Mouse (Mus musculus) MEL (cell line): ENCODE data around the gene Slc15a5. TPM values are rescaled to one million over a fixed set of nuclear protein-coding genes. Genes with fewer than 3 reads are reported as not detected.

Experiments
- DNase-seq: peaks from one replicate; pipeline ENCODE4 v3.0.0; 2011; ENCODE audit warnings: low read depth, low spot score
- H3K27ac ChIP-seq: 2 replicates; pipeline ENCODE4 v1.5.1; 2012; ENCODE audit warnings: low read depth, mild to moderate bottlenecking, control low read depth, low read length, moderate library complexity; ENCODE audit not compliant: control insufficient read depth
- H3K27me3 ChIP-seq, 2 experiments: fragments of 150-350 bp in 1 of 2; sonication (generic) in 1 of 2; 2 replicates each; pipeline ENCODE4 v1.6.1; 2012; ENCODE audit warnings: low read length in 2 of 2, mild to moderate bottlenecking in 2 of 2, improper control_type of control experiment in 1 of 2, moderate library complexity in 1 of 2; ENCODE audit not compliant: insufficient read depth in 2 of 2, control insufficient read depth in 1 of 2
- H3K36me3 ChIP-seq, 2 experiments: 2 replicates each; pipeline ENCODE4 v1.6.1; 2012 to 2014; ENCODE audit warnings: low read length in 2 of 2, improper control_type of control experiment in 1 of 2, inconsistent platforms in 1 of 2, mild to moderate bottlenecking in 1 of 2; ENCODE audit not compliant: insufficient read depth in 2 of 2, control insufficient read depth in 1 of 2
- H3K4me1 ChIP-seq, 2 experiments: fragments of 150-350 bp in 1 of 2; sonication (generic) in 1 of 2; 2 replicates each; pipeline ENCODE4 v1.6.1; 2012; ENCODE audit warnings: low read length in 2 of 2, improper control_type of control experiment in 1 of 2, mild to moderate bottlenecking in 1 of 2; ENCODE audit not compliant: insufficient read depth in 2 of 2, control insufficient read depth in 1 of 2
- H3K4me3 ChIP-seq, 2 experiments: fragments of 150-350 bp in 1 of 2; sonication (generic) in 1 of 2; 2 replicates each; pipeline ENCODE4 v1.5.1; 2012; ENCODE audit warnings: low read depth in 2 of 2, low read length in 2 of 2, mild to moderate bottlenecking in 2 of 2, moderate library complexity in 2 of 2, control low read depth in 1 of 2, improper control_type of control experiment in 1 of 2; ENCODE audit not compliant: control insufficient read depth in 1 of 2, insufficient read depth in 1 of 2
- H3K79me2 ChIP-seq: 2 replicates; pipeline ENCODE4 v1.6.1; 2012; ENCODE audit warnings: mild to moderate bottlenecking, low read length, moderate library complexity; ENCODE audit not compliant: control insufficient read depth, poor library complexity, insufficient read depth
- H3K9ac ChIP-seq: 2 replicates; pipeline ENCODE4 v1.6.1; 2012; ENCODE audit warnings: low read depth, mild to moderate bottlenecking, control low read depth, low read length, moderate library complexity; ENCODE audit not compliant: control insufficient read depth, poor library complexity, severe bottlenecking
- H3K9me3 ChIP-seq: fragments of 150-350 bp; sonication (generic); replicated peaks from 2 replicates; pipeline ENCODE4 v1.6.1; 2012; ENCODE audit warnings: mild to moderate bottlenecking, low read length, improper control_type of control experiment, moderate library complexity; ENCODE audit not compliant: insufficient read depth
- BHLHE40 ChIP-seq: IDR thresholded peaks from 2 replicates; pipeline ENCODE4 v1.6.1; 2012; ENCODE audit warnings: low read depth, mild to moderate bottlenecking, inconsistent platforms, low read length, improper control_type of control experiment, borderline replicate concordance
- CHD2 ChIP-seq: IDR thresholded peaks from 2 replicates; pipeline ENCODE4 v1.6.1; 2011; ENCODE audit warnings: low read length, improper control_type of control experiment
- CTCF ChIP-seq, 3 experiments: IDR thresholded peaks in 2 of 3; conservative IDR thresholded peaks in 1 of 3; 2 replicates each; pipeline ENCODE4 v1.5.1; 2011 to 2012; ENCODE audit warnings: low read length in 3 of 3, low read depth in 2 of 3, mild to moderate bottlenecking in 2 of 3, improper control_type of control experiment in 1 of 3, inconsistent platforms in 1 of 3, mixed read lengths in 1 of 3, moderate library complexity in 1 of 3; ENCODE audit not compliant: control insufficient read depth in 1 of 3, insufficient read depth in 1 of 3, poor library complexity in 1 of 3, severe bottlenecking in 1 of 3
- ELF1 ChIP-seq: IDR thresholded peaks from 2 replicates; pipeline ENCODE4 v1.6.1; 2014; ENCODE audit warnings: low read depth, mild to moderate bottlenecking, inconsistent platforms, low read length, improper control_type of control experiment, moderate library complexity
- EP300 ChIP-seq, 2 experiments: IDR thresholded peaks; 2 replicates each; pipeline ENCODE4 v1.6.1; 2011; ENCODE audit warnings: improper control_type of control experiment in 2 of 2, low read length in 2 of 2, low read depth in 1 of 2, mild to moderate bottlenecking in 1 of 2
- ETS1 ChIP-seq: IDR thresholded peaks from 2 replicates; pipeline ENCODE4 v1.6.1; 2012; ENCODE audit warnings: low read depth, mild to moderate bottlenecking, inconsistent platforms, low read length, improper control_type of control experiment, moderate library complexity
- JUND ChIP-seq: IDR thresholded peaks from 2 replicates; pipeline ENCODE4 v1.6.1; 2011; ENCODE audit warnings: low read depth, mild to moderate bottlenecking, improper control_type of control experiment, low read length
- KAT2A ChIP-seq: conservative IDR thresholded peaks from 2 replicates; pipeline ENCODE4 v1.6.1; 2012; ENCODE audit warnings: low read depth, low read length, improper control_type of control experiment, inconsistent platforms
- MAX ChIP-seq: IDR thresholded peaks from 2 replicates; pipeline ENCODE4 v1.6.1; 2011; ENCODE audit warnings: low read length, improper control_type of control experiment
- MAZ ChIP-seq: IDR thresholded peaks from 2 replicates; pipeline ENCODE4 v1.6.1; 2012; ENCODE audit warnings: low read depth, mild to moderate bottlenecking, inconsistent platforms, low read length, improper control_type of control experiment
- MEF2A ChIP-seq: IDR thresholded peaks from 2 replicates; pipeline ENCODE4 v1.6.1; 2014; ENCODE audit warnings: low read depth, mild to moderate bottlenecking, inconsistent platforms, low read length, improper control_type of control experiment; ENCODE audit not compliant: poor library complexity, insufficient replicate concordance, severe bottlenecking; ENCODE audit errors: extremely low read depth
- NELFE ChIP-seq: IDR thresholded peaks from 2 replicates; pipeline ENCODE4 v1.6.1; 2011; ENCODE audit warnings: low read depth, low read length, improper control_type of control experiment
- RAD21 ChIP-seq: IDR thresholded peaks from 2 replicates; pipeline ENCODE4 v1.6.1; 2011; ENCODE audit warnings: mild to moderate bottlenecking, low read depth, low read length, improper control_type of control experiment
- SMC3 ChIP-seq: IDR thresholded peaks from 2 replicates; pipeline ENCODE4 v1.6.1; 2011; ENCODE audit warnings: low read depth, low read length, improper control_type of control experiment
- TBP ChIP-seq: IDR thresholded peaks from 2 replicates; pipeline ENCODE4 v1.8.0; 2011; ENCODE audit warnings: low read depth, low read length, improper control_type of control experiment
- TCF12 ChIP-seq: IDR thresholded peaks from 2 replicates; pipeline ENCODE4 v1.6.1; 2014; ENCODE audit warnings: low read depth, mild to moderate bottlenecking, inconsistent platforms, low read length, improper control_type of control experiment, moderate library complexity
- UBTF ChIP-seq: IDR thresholded peaks from 2 replicates; pipeline ENCODE4 v1.6.1; 2012; ENCODE audit warnings: low read depth, mild to moderate bottlenecking, inconsistent platforms, low read length, improper control_type of control experiment, moderate library complexity, borderline replicate concordance; ENCODE audit not compliant: insufficient read depth
- USF1 ChIP-seq: IDR thresholded peaks from 2 replicates; pipeline ENCODE4 v1.6.1; 2014; ENCODE audit warnings: low read depth, mild to moderate bottlenecking, inconsistent platforms, low read length, improper control_type of control experiment, moderate library complexity
- USF2 ChIP-seq, 2 experiments: IDR thresholded peaks; 2 replicates each; pipeline ENCODE4 v1.6.1; 2011 to 2012; ENCODE audit warnings: improper control_type of control experiment in 2 of 2, low read length in 2 of 2, borderline replicate concordance in 1 of 2, inconsistent platforms in 1 of 2, low read depth in 1 of 2, mild to moderate bottlenecking in 1 of 2; ENCODE audit not compliant: insufficient read depth in 1 of 2
- ZC3H11A ChIP-seq: IDR thresholded peaks from 2 replicates; pipeline ENCODE4 v1.6.1; 2012; ENCODE audit warnings: low read depth, mild to moderate bottlenecking, inconsistent platforms, low read length, improper control_type of control experiment
- ZMIZ1 ChIP-seq: IDR thresholded peaks from 2 replicates; pipeline ENCODE4 v1.6.1; 2012; ENCODE audit warnings: low read depth, mild to moderate bottlenecking, inconsistent platforms, low read length, improper control_type of control experiment, moderate library complexity
- polyA plus RNA-seq, 2 experiments: library from polyadenylated mRNA; stranded (reverse) in 1 of 2; unstranded in 1 of 2; fragments of >175 nt in 1 of 2; fragments of >200 nt in 1 of 2; gene quantifications; 2 replicates each; pipeline versions ENCODE4 v1.2.1 to v1.2.4; 2012; ENCODE audit warnings: low replicate concordance in 2 of 2, low read depth in 1 of 2; ENCODE audit not compliant: insufficient read length in 2 of 2, insufficient read depth in 1 of 2, missing spikeins in 1 of 2
- total RNA-seq: library from RNA; depleted of rRNA; stranded (reverse); fragments of 300-350 nt; gene quantifications from 2 replicates; pipeline ENCODE4 v1.2.3, GENCODE M21; 2012

Slc15a5 gene
- total and polyA plus RNA-seq, 3 experiments = not detected

DNA sequence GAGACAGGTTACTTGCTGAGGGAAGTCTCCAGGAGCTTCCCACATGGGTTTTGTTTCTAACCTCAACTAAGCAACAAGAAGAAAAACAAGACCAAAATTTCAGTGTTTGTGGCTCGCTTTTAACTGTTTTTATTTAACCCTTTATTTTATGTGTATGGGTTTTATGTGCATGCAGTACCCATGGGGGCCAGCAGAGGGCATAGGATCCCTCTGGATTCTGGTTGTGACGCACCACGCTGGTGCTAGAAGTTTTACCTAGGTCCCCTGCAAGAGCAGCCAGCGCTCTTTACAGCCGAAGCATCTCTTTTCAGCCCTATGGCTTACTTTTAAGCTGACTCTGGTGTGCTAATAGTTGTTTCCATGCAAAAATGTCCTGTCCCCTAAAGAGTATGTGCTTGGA lies 42.1 kb downstream of the Slc15a5 start:
- no peak for TF ChIP-seq UBTF
- TF ChIP-seq ZC3H11A = no peak
- TF ChIP-seq KAT2A = no peak
- TF ChIP-seq CHD2 = no peak
- TF ChIP-seq BHLHE40 = no peak
- peak; percentile 34 to 42 (median 36); a peak in 5 of 6 replicates for TF ChIP-seq CTCF (IDR thresholded peaks at IDR 0.05 in 2 of 3, conservative IDR thresholded peaks at IDR 0.05 in 1 of 3; ENCODE audit: control insufficient read depth in 1 of 3, insufficient read depth in 1 of 3, low read depth in 2 of 3, low read length in 3 of 3, poor library complexity in 1 of 3, severe bottlenecking in 1 of 3)
- TF ChIP-seq USF1 = no peak
- peak; percentile 27 for TF ChIP-seq SMC3
- TF ChIP-seq ELF1 = no peak
- TF ChIP-seq USF2 (IDR thresholded peaks at IDR 0.05; ENCODE audit: borderline replicate concordance in 1 of 2, insufficient read depth in 1 of 2, low read depth in 1 of 2, low read length in 2 of 2) = no peak
- peak; percentile 27 for TF ChIP-seq RAD21
- TF ChIP-seq, all 39 proteins: peak for 3
- H3K9ac ChIP-seq = no peak overlapping the region
- H3K4me1 ChIP-seq = no peaks in the 10 kb centered on the region
- no peaks in the 10 kb centered on the region for H3K36me3 ChIP-seq
- H3K9me3 ChIP-seq = no peaks in the 10 kb centered on the region
- DNase-seq = peak; percentile 5
- no peak overlapping the region for H3K4me3 ChIP-seq
- H3K27ac ChIP-seq = no peak overlapping the region
- no peaks in the 10 kb centered on the region for H3K27me3 ChIP-seq
- no peaks in the 10 kb centered on the region for H3K79me2 ChIP-seq

- H3K9ac ChIP-seq = no peak overlapping the region
- H3K36me3 ChIP-seq = no peaks in the 10 kb centered on the region
- H3K79me2 ChIP-seq = no peaks in the 10 kb centered on the region
- no peak for DNase-seq
- no peak for TF ChIP-seq MAX
- no peak for TF ChIP-seq BHLHE40
- TF ChIP-seq ZC3H11A = no peak
- TF ChIP-seq TBP = no peak
- TF ChIP-seq MAZ = no peak
- no peak for TF ChIP-seq ETS1
- no peak for TF ChIP-seq NELFE
- no peak for TF ChIP-seq JUND
- no peak for TF ChIP-seq RAD21
- no peak for TF ChIP-seq TCF12
- no peak for TF ChIP-seq UBTF
- TF ChIP-seq ZMIZ1 = no peak
- TF ChIP-seq MEF2A = no peak
- no peak for TF ChIP-seq EP300 (IDR thresholded peaks at IDR 0.05; ENCODE audit: low read depth in 1 of 2, low read length in 2 of 2)
- H3K4me1 ChIP-seq = no peaks in the 10 kb centered on the region
- no peak overlapping the region for H3K27ac ChIP-seq
- no peaks in the 10 kb centered on the region for H3K9me3 ChIP-seq
- no peak overlapping the region for H3K4me3 ChIP-seq
- no peaks in the 10 kb centered on the region for H3K27me3 ChIP-seq
These were observed 42.8 kb downstream of the Slc15a5 start for GRCm38 (mm10) chr6:138036891-138037290.
